Mouse (Mus musculus): ENCODE data around the gene Gatad2b.
"Not testable (repeated sequence)": the region's sequence is repeated elsewhere in the genome, so short reads cannot be mapped to it uniquely, and the experiment has no call there.

The Gatad2b gene

DNA sequence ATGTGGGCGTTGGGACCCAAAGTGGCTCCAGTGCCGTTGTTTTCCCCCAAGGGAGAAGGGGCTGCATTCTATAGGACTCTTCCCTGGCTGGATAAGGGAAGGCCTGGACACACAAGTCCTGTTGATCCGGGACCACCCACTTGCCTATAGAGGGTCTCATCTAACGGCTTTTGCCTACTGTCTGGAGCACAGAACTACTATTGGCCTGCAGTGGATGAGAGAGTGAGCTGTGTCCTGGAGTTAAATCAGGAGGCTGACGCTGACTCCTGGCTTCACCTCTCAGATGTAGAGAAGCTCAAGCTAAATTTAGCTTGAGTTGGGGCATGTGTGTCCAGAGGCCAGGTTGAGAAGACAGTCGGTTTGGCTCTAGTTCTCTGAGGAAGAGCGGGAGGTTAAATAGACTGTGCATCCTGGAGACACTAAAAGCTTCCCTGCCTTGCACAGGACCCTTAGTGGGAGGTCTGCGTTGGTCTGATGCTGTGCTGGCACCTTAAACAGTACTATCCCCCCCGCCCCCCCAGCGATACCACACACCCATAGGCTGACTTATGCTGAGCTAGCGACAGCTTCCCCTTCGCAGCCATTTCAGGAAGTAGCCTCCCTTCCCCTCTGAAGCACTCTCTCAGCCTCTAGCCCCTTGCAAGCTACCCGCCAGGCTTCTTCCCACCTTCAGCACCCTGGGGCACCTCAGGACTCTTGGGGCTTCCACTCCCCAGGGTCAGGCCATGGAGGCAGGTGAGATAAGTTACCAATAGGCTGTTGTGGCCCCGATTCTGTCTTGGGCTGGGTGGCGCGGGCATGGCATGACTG lies 26.8 kb upstream of the Gatad2b start:
- no peak for DNase-seq (ENCODE audit: low read depth, low spot score)

DNA sequence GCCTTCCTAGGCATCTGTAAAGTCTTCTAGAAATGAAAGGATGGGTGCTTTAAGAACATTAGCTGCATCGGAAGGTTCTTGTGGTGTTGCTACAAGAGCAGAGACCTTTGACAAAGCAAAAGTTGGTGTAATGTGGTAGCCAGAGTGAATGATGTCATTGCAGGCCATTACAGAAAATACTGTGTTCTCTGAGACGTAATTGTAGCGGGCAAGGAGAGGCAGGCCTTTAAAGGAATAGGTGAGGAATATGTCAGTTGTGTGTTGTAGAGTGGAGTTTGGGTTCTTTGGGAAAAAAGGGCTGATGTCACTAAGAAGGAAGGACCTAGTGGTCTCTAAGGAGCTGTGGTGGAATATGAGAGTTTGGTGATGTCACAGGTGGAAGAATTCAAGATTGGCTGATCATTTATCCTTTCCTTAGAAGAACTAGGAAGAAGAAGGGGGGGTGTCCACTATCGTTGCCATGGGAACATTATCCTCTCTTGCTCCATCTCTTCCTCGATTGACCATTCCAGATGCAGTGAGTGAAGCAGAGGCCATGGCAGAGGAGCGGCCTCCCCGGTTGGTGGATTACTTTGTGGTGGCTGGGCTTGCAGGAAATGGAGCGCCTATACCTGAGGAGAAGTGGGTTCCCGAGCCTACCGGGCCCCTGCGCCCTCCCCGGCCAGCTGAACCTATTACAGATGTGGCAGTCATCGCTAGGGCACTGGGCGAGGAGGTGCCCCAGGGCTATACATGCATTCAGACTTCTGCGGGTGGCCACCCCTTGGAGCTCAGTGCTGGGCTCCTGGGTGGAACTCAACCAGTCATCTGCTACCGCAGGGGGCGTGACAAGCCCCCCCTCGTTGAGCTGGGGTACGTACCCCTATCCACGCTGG lies 25.8 kb upstream of the Gatad2b start:
- no peak for DNase-seq (ENCODE audit: low read depth, low spot score)

DNA sequence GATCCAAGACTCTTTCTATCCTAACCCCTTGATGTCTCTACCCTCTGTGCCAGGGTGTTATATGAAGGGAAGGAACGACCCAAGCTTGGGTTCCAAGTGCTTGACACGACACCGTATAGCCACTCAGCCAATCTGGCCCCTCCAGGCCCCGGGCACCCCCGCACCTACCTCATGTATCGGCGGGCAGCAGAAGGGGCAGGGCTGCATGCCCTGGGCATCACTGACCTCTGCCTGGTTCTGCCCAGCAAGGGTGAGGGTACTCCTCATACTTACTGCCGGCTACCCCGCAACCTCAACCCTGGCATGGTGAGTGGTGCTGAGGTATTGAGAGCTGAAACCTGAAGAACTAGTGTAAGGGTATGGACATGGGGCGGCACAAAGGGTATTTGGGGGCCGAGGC lies 24.8 kb upstream of the Gatad2b start:
- no peak for DNase-seq (ENCODE audit: low read depth, low spot score)

DNA sequence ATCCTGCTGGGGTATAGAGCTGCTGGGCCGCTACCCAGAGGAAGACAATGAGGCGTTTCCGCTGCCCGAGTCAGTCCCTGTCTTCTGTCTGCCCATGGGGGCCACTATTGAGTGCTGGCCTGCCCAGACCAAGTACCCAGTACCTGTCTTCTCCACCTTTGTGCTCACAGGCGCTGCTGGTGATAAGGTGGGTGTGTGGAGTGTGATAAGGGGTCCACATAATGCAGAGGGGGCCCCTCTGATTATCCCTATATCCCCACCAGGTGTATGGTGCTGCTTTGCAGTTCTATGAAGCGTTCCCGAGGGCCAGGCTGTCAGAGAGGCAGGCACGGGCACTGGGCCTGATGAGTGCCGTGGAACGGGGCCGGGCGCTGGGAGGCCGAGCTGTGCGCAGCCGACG lies 24.0 kb upstream of the Gatad2b start:
- no peak for DNase-seq (ENCODE audit: low read depth, low spot score)

DNA sequence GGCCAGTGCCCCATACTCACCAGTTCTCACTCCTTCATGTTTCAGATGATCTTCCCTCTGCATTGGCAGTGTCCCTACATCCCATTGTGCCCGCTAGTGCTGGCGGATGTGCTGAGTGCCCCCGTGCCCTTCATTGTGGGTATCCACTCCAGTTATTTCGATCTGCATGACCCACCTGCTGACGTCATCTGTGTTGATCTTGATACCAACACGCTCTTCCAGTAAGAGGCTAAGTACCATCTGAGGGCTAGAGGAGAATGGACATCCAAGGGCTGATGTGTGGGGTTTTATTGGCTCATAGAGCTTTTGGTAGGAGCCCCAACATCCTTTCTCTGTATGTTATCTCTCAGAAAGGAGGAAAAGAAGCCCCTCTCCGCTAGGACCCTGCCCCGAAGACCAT lies 22.2 kb upstream of the Gatad2b start:
- no peak for DNase-seq (ENCODE audit: low read depth, low spot score)

DNA sequence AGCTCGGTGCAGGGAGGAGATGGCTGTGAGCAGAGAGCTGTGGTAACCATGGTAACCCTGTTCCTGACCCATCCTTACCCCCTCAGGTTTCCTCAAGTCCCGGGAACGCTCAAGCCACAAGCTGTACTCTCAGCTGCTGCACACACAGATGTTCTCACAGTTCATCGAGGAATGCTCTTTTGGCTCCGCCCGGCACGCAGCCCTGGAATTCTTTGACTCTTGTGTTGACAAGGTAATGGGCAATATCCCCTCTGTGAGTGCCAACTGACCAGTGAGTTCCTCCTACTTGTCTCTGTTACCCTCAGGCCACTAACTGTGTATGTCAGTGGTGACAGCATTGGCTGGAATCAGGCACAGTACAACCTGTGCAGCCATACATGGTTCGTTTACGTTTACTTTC lies 20.8 kb upstream of the Gatad2b start:
- no peak for DNase-seq (ENCODE audit: low read depth, low spot score)

DNA sequence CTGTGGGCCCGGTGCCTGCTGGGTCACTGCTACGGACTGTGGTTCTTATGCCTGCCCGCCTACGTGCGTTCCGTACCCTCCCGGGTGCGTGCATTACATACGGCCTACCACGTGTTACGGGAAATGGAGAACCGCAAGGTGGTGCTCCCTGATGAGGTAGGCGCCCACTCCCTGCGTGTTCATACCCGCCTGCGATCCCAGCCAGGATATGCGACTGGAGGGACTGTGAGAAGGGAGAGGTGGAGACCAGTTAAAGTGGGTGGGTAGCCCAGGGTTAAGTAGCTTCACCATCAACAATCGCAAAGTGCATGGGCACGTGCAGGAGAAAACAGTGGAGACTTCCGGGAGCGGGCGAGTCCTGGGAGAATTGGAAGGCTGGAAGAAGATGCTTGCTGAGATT lies 19.1 kb upstream of the Gatad2b start:
- no peak for DNase-seq (ENCODE audit: low read depth, low spot score)

DNA sequence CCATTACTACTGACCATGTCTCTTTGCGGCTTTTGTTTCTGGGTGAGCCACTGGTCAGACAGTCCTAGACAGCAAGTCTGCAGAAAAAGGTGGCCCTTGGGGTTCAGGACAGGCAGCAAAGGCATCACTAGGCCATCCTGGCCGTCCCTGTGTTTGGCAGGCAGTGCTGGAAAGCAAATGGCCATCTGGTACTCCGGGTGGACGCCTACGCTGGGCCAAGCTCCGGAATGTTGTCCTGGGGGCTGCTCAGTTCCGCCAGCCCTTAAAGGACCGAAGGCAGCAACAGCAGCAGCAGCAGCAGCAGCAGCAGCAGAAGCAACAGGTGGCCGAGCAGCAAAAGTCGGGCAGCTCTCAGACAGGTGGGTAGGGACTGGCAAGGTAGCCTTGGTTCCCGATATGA lies 17.7 kb upstream of the Gatad2b start:
- DNase-seq (ENCODE audit: low read depth, low spot score) = no peak

DNA sequence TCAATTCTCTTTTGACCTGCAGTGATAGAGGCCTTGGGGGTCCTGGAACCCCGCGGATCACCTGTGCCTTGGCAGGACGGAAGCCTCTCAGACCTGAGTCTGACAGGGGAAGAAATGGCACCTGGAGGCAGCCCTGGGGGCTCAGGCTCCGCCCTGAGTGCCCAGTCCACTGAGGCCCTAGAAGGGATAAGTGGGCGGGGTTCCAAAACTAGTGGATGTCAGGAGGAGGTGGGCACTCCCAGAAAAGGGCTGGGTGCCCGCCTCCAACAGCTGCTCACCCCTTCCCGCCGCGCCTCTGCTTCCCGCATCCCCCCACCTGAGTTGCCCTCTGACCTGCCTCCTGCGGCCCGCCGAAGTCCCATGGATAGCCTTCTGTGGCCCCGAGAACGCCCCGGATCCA lies 16.1 kb upstream of the Gatad2b start:
- no peak for DNase-seq (ENCODE audit: low read depth, low spot score)

DNA sequence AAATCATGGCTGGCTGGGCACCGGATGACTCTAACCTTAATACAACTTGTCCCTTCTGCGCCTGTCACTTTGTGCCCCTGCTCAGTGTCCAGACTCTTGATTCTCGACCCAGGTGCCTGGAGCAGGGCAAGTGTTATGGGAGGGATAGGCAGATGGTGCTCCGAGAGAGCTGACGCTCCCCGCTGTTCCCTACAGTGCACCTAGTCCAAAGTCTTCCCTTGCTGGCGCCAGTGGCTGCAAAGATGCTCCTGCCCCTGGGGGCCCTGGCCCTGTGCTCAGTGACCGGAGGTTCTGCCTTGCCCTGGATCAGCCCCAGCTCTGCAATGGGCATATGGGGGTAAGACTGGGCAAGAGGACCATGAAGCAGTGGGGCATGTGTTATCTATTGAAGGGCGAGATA lies 15.2 kb upstream of the Gatad2b start:
- no peak for DNase-seq (ENCODE audit: low read depth, low spot score)

DNA sequence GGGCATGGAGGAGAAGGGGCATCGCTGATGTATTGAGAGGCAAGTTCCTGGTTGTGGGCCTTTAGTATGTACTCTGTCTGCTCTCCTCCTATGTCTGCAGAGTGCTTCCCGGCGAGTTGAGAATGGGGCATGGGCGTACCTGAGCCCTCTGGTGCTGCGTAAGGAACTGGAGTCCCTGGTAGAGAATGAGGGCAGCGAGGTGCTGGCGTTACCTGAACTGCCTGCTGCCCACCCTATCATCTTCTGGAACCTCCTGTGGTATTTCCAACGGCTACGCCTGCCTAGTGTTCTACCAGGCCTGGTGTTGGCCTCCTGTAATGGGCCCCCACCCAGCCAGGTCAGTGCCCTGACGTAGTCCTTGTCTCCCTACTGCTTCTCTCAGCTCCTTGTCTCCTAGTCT lies 14.8 kb upstream of the Gatad2b start:
- no peak for DNase-seq (ENCODE audit: low read depth, low spot score)

DNA sequence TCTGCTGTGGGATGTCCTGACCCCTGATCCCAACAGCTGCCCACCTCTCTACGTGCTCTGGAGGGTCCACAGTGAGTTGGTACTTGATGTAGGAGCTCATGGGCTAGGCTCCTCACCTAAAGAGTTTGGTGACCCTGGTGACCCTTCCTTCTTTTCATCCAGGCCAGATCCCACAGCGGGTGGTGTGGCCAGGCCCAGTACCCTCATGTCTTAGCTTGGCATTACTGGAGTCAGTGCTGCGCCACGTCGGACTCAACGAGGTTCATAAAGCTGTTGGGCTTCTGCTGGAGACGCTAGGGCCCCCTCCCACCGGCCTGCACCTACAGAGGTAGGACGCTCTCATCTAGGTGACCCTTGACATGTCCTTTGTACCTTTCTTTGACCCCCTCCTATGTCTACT lies 13.8 kb upstream of the Gatad2b start:
- DNase-seq (ENCODE audit: low read depth, low spot score) = no peak

DNA sequence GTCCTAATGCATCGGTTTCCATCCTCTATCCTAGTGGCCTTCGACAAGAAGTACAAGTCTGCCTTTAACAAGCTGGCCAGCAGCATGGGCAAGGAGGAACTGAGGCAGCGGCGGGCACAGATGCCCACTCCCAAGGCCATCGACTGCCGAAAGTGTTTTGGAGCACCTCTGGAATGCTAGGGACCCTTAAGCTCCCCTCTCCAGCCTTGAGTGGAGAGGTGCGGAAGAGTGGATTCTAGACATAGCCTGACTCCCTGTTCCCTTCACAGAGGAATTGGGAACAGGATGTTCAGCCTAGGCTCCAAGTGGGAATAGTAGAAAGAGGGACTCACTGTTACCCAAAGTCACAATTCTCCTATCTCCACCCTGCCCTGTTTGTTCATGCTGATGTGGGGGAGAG lies 13.2 kb upstream of the Gatad2b start:
- DNase-seq (ENCODE audit: low read depth, low spot score) = no peak

DNA sequence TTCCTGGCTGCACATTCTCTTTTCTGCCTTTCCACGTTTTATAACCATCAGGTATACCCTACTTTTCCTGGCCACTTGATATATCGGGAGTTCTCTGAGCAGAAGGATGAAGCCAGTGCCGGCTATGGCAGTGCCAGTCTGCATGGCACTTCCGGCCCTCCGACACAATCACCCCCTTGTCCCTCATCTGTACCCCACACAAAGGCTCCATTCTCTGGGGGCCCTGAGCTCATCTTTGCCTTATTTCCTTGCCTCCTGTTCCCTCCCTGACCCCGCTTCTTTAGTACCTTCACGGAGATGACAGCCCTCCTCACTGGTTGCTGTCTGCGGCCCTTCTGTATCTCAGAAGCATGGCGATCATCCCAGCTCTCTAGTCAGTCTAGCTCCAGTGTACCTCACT lies 12.3 kb upstream of the Gatad2b start:
- no peak for DNase-seq (ENCODE audit: low read depth, low spot score)

DNA sequence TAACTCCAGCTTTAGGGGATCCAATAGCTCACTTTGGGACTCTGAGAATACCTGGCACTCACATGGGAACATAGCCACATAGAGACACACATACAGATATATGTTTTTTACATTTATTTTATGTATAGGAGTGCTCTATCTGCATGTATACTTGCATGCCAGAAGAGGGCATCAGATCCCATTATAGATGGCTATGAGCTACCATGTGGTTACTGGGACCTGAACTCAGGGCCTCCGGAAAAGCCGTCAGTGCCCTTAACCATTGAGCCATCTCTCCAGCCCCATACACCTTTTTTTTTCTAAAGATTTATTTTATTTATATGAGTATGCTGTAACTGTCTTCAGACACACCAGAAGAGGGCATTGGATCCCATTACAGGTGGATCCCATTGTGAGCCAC lies 8.8 kb upstream of the Gatad2b start:
- DNase-seq (ENCODE audit: low read depth, low spot score) = no peak

DNA sequence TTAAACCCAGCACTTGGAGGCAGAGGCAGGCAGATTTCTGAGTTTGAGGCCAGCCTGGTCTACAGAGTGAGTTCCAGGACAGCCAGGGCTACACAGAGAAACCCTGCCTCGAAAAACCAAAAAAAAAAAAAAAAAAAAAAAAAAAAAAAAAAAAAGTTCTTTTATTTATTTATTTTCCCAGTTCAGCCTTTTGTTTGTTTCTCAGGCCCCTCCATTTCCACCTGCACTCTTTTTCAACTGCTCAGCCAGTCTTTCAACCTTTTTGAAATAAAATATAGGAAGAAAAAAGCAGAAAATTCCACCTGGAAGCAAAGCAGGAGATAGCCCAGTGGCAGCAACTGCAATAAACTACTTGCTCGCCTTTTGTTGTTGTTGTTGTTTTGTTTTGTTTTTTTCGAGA lies 3.6 kb upstream of the Gatad2b start:
- DNase-seq (ENCODE audit: low read depth, low spot score) = not testable (repeated sequence)

DNA sequence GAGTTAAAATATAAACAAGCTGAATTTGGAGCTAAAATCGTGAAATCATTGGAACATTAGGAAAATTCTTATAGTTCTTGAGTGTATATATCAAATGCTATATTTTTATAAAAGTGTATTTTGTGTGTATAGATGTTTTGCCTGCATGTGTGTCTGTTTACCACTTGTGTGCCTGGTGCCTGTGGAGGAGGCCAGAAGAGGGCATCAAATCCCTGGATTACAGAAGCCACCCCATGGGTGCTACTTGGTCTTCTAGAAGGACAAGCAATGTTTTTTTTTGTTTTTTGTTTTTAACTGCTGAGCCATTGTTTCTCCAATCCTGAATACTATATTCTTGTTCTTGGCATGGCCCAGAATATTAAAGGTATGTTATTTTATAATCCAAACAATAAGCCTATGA lies 2.4 kb upstream of the Gatad2b start:
- DNase-seq (ENCODE audit: low read depth, low spot score) = no peak

DNA sequence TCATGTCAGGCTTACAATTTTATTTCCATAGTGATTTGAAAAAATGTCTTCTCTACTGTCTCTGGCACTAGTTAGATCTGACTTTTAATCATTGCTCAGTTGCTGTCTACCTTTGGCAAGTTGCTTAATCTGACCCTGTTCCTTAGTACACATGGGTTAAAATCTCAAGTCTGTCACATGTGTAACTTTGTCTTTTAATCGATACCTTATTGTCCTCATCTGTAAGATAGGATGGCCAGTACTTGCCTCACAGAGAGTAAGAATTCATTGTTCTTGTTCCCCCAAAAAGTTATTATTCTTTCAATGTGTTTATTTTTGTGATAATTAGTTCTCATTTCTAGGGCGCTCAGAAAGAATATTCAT lies 1.0 kb upstream of the Gatad2b start:
- DNase-seq (ENCODE audit: low read depth, low spot score) = no peak

DNA sequence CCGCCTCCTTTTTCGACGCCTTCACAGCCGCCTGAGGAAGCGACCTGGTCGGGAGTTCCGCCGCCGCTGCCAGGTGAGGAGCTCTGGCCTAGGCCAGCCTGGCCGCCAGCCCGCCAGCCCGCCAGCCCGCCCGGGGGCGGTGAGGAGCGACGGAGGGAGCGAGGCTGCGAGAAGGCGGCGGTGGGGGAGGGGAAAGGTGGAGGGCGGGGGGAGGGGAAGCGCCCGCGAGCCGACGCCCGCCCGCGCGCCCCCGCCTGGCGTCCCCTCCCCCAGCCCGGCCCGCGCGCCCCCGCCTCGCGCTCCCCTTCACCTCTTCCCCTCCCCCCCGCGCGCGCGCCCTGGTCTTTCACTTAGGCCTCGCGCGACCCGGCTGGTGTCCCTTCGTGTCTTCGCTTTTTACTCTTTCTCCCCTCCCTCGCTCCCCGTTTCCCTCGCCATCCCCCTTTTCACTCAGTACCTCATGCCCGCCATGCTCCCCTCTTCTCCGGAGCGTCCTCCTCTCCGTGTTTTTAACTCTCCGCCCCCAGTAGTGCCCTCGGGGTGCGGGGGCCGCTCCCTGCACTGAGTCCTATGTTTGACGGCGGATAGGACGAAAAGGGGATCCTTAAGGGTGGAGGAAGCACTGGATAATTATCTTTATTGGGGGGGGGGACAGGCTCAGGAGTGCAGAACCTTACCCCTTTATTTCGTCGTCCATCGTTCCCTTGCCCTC lies 530 bp downstream of the Gatad2b start:
- peak; percentile 65 for DNase-seq (ENCODE audit: low read depth, low spot score)

DNA sequence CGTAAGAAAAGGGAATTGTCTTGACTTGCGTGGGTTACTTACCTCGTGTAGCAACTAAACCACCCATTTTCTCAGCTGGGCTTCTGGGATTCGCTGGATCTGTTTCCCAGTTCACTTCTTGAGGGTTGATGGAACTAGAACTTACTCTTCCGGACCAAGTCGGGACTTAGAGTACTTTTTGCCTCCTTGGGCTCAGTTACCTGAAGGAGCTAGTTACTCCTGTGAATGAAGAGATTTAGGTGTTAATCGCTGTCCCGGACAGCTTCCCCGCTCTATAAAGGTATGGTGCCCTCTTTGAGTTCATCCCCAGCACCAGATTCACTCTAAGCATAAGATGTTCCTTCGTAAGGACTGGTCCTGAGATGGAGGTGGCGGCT lies 1.1 kb downstream of the Gatad2b start:
- no peak for DNase-seq (ENCODE audit: low read depth, low spot score)

DNA sequence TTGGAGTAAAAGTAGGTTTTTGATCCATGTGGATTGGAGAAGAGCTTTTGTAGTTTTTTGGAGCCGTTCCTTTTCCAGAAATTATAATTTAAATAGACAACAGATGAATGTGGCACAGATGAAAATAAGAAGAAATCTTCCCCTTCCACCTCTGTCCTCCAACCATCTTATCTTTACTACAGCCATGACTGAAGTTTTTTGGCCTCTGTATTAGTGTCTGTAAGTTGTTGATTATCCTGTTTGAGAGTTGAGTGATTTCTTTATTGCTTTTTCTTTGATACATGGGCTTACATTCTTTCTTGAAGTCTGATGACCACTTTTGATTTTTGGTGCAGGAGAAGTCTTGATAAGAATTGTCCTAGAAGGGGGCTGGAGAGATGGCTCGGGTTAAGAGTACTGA lies 1.7 kb downstream of the Gatad2b start:
- no peak for DNase-seq (ENCODE audit: low read depth, low spot score)

DNA sequence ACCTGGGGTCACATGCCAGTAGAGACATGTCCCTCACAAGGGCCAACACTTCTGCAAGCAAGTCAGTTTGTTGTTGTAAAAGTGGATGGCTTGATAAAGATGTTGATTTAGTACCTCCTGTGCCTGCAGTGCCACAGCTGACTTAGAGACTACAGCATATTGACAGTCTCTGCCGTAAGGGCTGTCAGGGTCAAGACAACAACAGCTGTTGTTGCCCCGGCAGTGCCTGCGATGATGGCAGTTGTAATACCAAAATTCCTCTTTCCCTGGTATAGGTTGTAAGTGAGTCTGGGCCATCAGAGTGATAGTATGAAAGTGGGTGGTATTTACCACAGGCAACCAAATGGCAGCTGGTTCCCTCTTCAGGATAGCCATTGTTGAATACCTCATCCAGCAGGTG lies 12.8 kb downstream of the Gatad2b start:
- DNase-seq (ENCODE audit: low read depth, low spot score) = no peak

DNA sequence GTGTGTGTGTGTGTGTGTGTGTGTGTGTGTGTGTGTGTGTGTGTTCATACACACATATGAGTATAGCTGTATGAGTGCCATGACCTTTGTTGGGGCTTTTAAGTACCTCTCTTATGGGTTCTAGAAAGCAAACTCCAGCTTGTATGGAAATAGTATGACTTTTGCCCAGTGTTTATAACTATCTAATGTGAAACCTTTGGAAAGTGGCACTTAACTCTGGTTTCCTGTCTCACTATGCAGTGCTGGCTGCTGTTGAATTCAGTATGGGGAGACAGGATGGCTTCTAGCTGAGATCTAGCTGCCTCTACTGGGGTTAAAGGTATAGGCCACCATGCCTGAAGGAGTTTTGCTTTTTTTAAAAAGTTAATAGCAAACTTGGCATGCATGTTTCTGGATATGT lies 16.6 kb downstream of the Gatad2b start:
- no peak for DNase-seq (ENCODE audit: low read depth, low spot score)

Measured in embryo, embryonic 11.5 days (tissue).